Mouse (Mus musculus) spleen, postnatal 10 days (tissue): ENCODE measurements around the gene Denr.
A peak's percentile ranks its signal among the peaks of the same experiment; 100 is the strongest.

Source experiments
- DNase-seq, 2 experiments: peaks; one replicate each; pipeline ENCODE4 v3.0.0; 2021 to 2022; ENCODE audit warnings: low spot score in 2 of 2

Denr gene

DNA sequence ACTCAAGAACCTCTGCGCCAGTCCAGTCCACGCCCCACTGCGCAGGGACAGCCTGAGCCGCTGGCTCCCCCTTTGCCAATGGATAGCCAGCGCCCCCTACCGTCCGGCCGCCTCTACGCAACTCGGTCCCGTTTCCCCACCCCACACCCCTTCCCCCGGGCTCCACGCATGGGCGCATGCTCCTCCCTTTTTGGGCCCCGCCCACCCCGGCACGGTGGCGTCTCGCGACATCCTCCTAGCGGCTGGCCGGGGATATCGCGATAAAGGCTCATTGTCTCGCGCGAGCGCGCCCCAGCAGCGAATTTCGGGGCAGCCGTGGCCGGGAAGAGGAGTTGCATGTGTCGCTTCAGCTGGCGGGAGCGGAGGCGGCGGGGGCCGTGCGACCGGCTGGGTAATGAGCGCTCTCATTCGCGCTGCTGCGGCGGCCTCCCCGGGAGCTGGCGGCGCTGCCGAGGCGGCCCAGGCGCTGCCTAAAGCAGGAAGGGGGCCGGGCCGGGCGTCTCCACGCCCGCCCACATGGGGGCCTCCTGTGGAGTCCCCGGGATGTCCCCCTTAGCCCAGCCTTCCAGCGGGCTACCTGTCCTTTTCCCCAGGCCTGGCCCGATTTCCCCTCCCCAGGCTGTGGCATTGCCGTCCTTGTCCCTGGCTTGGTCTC lies at the start of gene Denr:
Gene Denr (plus strand): TSS at position 200 of the 655 bp plus-strand sequence.
- peak; percentile 99 to 100 for DNase-seq

DNA sequence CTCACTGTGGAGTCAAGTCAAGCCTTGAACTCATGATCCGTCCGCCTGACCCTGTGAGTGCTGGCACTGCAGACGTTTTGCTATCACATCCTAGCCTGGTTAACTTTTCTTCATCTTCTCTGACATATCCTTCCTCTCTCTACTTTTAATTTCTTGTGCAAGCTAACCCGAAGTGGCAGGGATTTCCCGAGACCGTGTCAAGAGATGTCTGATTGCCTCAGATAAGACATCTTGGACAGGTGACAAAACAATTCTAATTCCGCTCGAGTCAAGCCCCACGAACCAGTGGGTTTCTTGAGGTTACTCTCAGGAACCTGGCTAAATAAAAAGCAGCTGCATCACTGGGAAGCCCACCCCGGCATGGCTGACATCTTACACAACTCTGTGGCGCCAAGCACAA lies 48.2 kb upstream of the Denr start:
- no peak for DNase-seq

DNA sequence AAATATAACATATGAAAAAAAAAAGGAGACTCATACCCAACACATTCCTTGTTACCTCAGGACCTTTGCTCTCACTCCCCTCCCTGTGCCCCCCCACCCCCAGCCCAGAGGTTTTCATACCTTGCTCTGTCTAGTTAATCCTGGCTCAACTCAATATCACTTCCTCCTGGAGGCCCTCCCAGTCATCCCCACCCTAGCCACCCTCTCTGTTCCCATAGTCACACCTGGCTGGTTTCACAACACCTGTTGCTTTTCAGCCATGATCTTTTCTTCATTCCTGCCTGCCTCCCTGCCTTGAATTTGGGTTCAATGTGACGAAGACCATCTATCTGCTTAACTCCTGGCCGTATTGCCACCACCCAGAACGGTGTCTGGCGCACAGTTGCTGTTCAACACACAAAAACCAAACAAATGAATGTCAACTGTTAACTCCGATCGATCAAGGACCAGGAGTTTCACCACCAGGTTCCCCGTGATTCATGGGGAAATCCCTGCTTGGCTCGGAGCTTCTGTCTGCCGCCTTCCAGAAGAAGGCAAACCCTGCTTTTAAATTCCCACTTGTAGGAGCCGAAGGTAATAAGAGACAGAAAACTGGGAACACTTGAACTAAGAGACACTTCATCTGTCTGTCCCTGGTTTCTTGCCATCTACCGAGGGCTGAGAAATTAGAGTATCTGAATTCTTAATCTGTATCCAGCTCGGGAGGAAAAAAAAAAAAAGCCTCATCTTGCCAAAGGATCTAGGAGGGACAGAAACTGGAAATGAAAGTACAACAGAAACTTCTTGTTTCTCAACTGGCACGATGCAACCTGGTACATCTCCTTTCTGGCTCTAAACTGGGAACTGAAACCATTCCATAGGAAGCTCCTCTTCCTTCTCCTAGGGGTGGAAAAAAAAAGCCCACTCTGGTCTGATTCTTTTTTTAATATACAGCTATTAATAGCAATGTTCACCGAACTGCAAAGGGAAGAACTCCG lies 44.3 kb upstream of the Denr start:
- DNase-seq: no peak

DNA sequence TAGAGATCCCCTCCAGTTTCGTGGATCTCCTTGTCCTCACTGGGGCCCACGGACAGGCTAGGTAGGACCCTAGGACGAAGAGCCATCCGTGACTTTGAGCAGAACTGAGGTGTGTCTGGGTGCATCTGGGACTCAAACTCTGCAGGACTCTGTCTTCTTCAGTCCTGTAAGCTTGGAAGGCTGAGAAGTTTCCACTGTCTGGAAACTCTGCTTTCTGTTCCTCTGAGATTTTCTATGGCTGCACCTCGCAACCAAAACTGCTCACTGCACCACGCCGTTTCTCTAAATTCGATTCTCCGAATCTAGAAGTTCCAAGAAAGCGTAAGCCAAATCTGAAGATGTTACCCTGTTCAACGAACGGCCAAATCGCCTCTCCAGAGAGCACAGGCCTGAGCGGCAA lies 43.0 kb upstream of the Denr start:
- no peak for DNase-seq

DNA sequence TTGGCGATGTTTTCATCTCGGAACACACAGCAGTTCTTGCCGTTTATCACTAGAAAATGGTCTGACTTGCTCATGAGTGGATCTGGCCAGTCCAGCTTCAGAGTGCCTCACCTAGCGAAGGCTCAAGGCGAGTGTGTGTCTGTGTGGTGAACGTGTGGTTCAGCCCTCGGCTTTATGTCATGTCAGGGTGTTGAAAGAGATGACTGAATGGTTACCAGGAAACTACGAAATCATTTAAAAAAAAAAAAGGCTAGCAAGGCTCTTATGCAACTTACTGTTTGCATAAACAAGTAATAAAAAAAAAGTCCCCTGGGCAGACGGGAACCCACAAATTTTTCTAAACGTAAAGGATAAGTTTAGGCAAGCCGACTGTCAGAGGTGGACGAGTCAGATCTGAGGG lies 41.6 kb upstream of the Denr start, which contains the start of gene Hcar2:
Gene Hcar2 (minus strand): TSS at position 135 of the 400 bp plus-strand sequence.
- DNase-seq: no peak

DNA sequence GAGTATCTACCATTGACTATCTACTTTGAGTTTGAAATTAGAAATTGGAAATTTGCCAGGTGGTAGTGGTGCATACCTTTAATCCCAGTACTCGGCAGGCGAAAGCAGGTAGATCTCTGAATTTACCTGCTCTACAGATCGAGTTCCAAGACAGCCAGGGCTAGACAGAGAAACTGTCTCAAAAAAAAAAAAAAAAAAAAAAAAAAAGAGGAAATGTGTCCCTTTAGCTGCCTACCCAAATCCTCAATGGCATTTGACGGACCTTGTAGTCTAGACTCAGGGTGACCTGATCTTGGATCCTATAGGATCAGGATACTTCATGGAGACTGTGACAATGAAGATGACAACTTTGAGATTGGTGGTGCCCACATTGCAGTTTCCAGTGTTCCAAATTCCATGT lies 40.5 kb upstream of the Denr start:
- DNase-seq: no peak

DNA sequence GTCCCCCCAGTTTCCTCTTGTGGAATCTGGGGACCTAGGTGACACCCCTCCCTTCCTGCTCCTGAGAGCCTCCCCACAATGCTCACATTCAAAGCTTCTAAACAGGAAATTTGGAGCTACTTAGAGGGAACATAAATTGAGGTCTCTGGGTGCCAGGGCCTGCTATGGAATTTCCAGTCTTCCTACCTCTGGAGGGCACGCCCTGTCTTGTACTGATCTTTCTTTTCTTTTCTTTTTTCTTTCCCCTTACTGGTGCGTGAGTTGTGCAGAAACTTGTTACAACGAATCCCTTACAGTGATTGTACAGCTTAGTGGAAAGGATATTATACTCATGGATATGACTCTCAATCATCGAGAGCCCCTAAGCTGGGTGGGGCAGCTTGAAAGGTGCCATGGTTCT lies 37.4 kb upstream of the Denr start:
- DNase-seq: no peak

DNA sequence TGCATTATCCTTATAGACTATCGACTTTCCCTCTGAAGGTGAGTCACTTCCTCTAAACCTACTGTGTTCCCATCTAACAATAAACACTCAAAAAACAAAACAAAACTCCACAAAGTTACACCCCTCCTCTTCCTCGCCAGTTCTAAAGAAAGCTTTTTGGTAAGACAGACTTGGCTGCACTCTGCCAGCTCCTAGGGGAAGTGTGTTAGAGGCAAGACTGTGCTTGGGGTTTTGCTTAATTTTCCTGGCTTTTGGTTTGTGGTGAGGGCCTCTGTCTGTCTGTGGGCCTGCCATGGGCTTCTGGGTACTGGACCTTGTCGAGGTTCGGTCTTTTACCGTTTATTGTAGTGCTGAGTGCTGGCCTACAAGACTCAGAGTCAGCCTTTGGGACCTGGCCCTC lies 32.8 kb upstream of the Denr start:
- no peak for DNase-seq

DNA sequence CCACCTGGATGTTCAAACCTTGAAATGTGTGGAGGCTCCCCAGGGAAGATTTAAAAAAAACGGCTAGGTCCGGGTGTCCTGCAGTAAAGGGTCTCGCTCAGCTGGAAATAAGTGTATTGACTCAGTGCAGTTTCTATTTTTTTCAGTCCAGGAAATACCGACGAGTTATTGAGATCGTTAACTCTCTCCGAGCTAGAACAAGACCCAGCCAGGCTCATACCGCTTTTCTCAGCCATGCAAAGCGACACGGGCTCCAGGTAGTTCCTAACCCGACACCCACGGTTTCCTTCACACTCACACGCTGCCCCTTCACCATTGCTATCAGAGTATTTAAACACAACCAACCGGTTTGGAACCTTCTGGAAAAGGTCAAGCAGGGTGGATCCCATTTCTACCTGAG lies 28.9 kb upstream of the Denr start:
- no peak for DNase-seq

DNA sequence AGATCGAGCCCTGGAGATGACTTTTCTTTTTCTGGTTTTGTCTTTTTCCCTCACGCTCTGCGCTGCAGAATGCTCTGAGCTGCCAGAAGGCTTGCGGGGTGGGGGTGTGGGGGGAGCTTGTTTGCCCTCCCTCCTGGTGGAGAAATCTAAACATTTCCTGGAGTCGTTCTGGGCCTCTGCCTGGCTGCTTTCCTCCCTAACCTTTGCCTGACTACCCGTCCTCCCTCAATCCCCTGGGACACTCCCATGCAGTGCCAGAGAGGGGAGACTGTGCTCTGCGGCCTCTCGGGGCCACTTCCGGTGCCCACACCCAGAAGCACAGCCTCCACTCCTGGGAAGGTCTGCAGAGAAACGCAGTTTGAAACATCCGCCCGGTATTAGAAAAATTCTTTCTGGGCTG lies 27.0 kb upstream of the Denr start, which contains the start of gene Hcar1:
Gene Hcar1 (minus strand): TSS at position 93 of the 400 bp plus-strand sequence.
- no peak for DNase-seq

DNA sequence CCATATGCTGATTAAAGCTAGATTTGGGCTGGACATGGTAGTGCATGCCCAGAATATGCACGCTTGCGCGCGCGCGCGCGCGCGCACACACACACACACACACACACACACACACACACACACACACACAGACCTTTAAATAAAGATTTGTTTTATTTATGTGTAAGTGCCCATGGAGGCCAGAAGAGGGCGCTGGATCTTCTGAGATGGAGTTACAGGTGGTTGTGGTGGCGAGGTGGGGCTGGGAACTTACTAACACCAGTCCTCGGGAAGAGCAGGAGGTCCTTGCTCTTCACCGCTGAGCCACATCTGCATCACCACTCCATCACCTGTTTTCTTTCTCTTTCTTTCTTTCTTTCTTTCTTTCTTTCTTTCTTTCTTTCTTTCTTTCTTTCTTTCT lies 26.2 kb upstream of the Denr start:
- DNase-seq: no peak

DNA sequence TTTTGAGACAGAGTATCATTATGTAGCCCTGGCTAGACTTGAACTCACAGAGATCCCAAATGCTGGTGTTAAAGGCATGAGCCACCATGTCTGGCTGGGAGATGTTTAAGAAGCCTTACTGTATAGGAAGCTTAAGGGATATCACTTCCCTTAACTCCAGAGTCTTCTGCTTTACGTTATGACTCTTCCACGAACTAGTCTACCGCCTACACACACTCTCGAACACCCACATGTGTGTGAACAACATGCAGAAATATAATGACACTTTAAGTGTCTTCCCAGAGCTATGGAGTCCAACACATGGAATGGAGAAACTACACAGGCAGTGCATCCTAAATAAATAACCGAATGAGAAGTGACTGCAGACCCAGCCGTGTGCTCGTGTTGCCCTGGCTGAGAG lies 23.1 kb upstream of the Denr start:
- DNase-seq: no peak

DNA sequence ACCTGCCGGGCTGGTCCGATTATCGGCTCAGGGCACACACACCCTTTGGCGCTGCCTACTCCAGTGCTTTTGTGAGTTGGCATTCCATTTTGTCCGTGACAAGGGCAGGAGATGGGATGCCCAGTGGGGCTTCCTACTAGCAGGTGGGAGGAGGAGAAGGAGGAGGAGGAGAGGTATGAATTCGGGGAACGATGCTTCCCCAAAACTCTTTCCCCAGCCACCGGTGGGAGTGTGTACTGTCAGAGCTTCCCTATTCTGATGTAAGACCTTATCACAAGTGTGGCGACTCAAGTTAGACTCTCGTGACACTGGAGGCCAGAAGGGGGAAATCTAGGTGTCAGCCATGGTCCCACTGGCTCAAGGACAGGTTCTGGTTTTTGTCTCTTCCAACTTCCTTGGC lies 22.6 kb upstream of the Denr start:
- no peak for DNase-seq

DNA sequence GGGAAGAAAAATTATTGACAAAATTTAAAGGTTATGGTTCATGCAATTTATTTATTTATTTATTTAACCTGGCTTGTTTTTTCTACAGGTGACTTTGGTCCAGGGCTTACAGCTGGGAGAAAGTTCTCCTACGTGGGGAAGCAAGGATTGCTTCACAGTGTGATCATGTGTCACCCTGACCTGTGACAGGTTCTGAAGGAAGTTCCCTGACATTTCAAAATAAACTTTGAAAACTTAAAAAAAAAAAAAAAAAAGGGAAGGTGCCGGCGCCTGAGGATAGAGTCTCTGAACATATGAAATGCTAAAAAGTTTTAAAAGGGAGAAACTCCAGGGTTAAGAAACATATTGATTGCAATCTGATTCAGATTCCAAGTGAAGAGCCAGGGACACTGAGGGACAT lies 20.6 kb upstream of the Denr start:
- DNase-seq: no peak

DNA sequence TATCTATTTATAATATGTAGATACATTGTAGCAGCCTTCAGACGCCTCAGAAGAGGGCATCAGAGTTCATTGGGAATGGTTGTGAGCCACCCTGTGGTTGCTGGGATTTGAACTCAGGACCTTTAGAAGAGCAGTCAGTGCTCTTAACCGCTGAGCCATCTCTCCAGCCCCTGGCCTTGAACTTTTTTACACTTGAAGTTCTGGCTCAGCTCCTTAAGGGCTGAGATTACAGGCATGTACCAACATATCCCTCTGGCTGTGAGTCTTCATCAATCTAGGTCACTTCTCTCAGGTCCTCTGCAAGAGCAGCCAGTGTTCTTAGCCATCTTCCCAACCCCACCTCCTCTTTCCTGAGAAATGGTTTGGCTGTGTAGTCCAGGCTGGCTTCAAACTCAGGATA lies 16.7 kb upstream of the Denr start:
- DNase-seq: no peak

DNA sequence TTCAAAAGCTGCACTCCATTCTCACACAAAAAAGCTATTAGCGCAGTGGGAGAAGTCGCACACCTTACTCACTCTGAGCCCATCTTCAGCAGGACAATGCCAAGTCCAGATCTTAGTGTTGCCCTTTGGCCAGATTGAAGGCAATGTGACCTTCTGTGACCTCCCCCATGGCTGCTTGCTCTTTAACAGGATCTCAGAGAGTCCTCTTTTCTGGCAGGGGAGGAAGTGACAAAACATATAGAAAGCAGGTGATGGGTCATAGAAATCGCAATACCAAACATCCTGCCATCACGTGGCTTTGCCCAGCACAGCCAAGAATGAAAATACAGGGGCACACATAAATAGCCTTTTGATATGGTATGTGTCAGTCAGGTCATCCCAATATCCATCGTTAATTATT lies 16.0 kb upstream of the Denr start:
- DNase-seq: no peak

DNA sequence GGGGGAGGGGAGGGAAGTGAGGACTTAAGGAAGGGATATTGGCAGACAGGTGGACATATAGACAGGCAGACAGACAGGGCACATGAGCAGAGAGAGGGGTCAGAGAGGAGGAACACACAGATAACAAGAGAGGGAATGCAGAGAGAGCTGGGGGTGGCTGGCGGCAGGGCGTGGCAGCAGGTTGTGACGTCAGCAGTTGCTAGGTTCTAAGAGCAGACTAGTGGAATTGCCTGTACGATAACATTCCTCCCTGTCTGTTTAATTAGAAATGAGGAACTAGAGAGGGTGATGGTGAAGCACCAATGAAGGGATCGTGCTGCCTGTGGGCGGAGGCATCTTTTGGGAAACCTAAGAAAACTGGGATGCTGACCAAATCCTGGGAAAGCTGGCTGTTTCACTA lies 15.3 kb upstream of the Denr start:
- DNase-seq: peak in 1 of 2 experiments; percentile 61

DNA sequence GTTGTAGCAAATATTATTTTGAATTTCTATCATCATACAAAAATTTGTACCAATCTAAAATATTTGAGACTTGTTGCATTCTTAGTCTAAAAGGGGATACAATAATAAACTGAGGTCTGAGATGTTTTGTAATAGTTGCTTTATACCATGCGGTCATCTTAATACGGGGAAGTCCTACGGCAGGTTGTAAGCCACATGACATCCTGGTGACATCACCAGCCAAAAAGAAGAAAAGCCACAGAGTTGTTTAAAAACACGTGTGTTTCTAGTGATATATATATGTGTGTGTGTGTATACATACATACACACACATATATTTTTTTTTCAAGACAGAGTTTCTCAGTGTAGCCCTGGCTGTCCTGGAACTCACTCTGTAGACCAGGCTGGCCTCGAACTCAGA lies 13.5 kb upstream of the Denr start:
- no peak for DNase-seq

DNA sequence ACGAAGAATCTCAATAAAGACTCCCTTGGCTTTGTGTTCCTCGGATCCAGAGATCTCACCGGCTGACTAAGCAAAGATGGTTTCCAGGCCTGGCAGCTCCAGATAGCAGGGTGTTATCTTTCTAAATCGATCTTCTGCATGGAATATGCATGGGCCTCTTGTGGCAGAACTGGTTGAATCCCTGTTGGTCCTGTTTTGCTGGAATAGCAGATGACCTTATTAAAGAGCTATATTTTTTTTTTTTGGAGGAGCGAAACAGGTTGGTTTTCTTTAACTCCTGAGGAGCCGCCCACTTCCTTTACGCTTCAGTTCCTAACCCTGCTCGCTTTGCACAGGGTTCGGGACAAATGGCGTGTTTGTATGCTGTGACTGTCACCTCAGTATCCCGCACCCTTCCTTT lies 10.6 kb upstream of the Denr start:
- no peak for DNase-seq

DNA sequence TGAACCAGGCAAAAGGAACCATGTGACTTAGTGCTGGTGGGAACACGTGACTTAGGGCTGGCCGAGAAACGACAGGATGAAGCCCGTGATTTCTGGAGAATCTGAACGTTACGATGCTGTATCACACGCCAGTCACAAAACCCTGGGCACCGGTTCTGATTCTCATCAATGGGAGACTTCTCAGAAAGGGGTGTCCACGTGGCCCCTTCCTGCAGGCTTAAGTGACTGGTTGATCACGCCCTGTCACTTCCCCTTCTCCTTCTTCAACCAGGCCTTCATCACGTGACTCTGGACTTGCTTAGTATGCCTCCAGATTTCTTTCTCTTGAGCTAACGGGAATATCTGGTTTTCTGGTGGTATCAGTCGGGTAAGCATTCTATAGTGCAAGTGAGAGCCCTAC lies 9.6 kb upstream of the Denr start:
- DNase-seq: no peak

DNA sequence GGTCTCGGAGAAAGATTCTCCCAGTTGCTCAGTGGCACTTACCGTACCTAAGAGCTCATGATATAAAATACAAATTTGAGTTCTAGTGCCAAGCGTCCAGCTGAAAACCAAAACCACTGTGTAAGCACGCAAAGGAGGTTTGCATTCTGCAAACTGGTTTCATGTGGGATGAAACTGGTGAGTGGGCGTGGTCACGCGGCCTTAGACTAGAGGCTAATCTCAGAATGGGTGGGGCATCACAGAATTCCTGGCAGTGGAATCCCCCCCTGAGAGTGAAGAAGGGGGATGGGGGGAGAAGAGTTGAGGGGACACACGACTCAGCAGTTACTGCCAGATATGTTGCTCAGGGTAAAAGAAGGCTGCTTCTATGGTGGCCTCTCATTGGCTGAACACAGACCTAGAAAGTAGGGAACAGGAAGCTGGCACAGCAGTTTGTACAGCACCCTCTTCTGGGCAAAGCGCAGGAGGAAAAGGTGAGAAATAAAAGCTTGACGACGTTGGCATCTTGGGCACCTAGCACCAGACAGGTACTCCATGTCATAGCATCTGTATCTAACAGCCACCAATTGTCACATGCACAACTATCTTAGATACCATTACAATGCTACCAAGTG lies 2.8 kb upstream of the Denr start:
- DNase-seq: no peak

DNA sequence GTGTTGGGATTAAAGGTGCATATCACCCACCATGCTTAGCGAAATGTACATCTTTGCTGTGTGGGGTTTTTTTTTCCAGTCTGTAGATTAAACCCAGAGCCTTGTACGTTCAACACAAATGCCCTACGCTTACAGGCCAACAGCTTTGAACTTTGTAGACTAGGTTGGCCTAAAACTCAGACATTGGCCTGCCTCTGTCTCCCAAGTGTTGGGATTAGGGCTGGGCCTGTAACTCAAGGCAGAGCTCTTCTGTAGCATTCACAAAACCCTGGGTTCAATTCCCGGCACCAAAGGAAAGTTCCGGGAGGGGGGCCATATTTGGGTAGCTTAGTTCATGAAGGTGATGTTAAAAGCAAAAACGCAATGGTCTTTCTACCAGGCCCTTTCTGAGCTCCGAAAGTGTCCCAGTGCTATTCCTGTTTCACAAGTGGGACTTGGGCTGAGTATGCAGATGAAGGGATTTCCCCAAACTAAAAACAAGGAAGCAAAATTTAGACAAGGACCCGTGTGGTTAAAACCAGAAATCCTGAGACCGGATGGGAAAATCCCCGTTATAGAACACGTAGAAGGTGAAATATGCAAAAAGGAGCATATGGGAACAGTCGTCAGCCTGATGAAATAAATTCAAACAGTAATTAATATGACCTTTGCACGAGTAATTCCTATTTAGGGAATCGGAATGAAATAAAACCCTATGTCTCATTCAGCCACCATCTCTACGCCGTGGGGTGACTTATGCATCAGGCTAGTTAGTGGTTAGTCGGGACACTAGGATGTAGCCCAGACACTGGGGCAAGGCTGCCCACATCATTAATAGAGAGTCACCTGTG lies 614 bp upstream of the Denr start:
- no peak for DNase-seq
